Mouse (Mus musculus): ENCODE measurements around the gene Ankdd1b. TPM values are rescaled to one million over a fixed set of nuclear protein-coding genes. Genes with fewer than 3 reads are reported as not detected.

Ankdd1b gene
- total RNA-seq, 2 experiments from 2014 or later = 0.31 TPM; not detected in 1

GRCm38 (mm10) chr13:96418487-96418886 lies 52.5 kb downstream of the Ankdd1b start:
- intact Hi-C loops (cut with DNase I) = no loop called here
- no peak for DNase-seq (ENCODE audit: low spot score in 2 of 2)

- intact Hi-C loops (cut with DNase I) = no loop called here
- DNase-seq (ENCODE audit: low spot score in 2 of 2) = no peak
Measured at GRCm38 (mm10) chr13:96417261-96417813, 53.7 kb downstream of the Ankdd1b start.

GRCm38 (mm10) chr13:96416380-96416779 lies 54.6 kb downstream of the Ankdd1b start:
- DNase-seq (ENCODE audit: low spot score in 2 of 2) = no peak
- intact Hi-C loops (cut with DNase I) = no loop called here

GRCm38 (mm10) chr13:96414384-96414783 lies 56.6 kb downstream of the Ankdd1b start:
- no peak for DNase-seq (ENCODE audit: low spot score in 2 of 2)
- intact Hi-C loops (cut with DNase I) = no loop called here

- intact Hi-C loops (cut with DNase I) = no loop called here
Measured at GRCm38 (mm10) chr13:96408786-96409185, 62.2 kb downstream of the Ankdd1b start.

GRCm38 (mm10) chr13:96407040-96407439 lies 64.0 kb downstream of the Ankdd1b start:
- DNase-seq (ENCODE audit: low spot score in 2 of 2) = peak; percentile 41 to 52
- intact Hi-C loops (cut with DNase I) = no loop called here

More at GRCm38 (mm10) chr13:96408786-96409185, 62.2 kb downstream of the Ankdd1b start:
- no peak for DNase-seq (ENCODE audit: low spot score in 2 of 2)

- intact Hi-C loops (cut with DNase I) = no loop called here
- DNase-seq (ENCODE audit: low spot score in 2 of 2) = peak in 1 of 2 experiments; percentile 63
Measured at GRCm38 (mm10) chr13:96405518-96405917, 65.5 kb downstream of the Ankdd1b start.

- DNase-seq (ENCODE audit: low spot score in 2 of 2) = no peak
- intact Hi-C loops (cut with DNase I) = no loop called here
Measured at GRCm38 (mm10) chr13:96401251-96401650, 69.7 kb downstream of the Ankdd1b start.

- intact Hi-C loops (cut with DNase I) = loop anchor here (5.0 to 10.0 kb wide), 2 partner anchors 257 to 354 kb away; partner anchors contain the start of gene Sv2c
- DNase-seq (ENCODE audit: low spot score in 2 of 2) = no peak
Measured at GRCm38 (mm10) chr13:96389301-96389700, 81.7 kb downstream of the Ankdd1b start.

- DNase-seq (ENCODE audit: low spot score in 2 of 2) = peak; percentile 100
- intact Hi-C loops (cut with DNase I) = loop anchor here (5.0 to 10.0 kb wide), 2 partner anchors 256 to 353 kb away; partner anchors contain the start of gene Sv2c
Measured at GRCm38 (mm10) chr13:96388042-96388888, 82.7 kb downstream of the Ankdd1b start, which contains the start of gene Poc5. Poc5 (plus strand) TSS chr13:96388294.

- intact Hi-C loops (cut with DNase I) = loop anchor here (10.0 kb wide), 1 partner anchor 373 kb away; no protein-coding TSS in a partner anchor
- no peak for DNase-seq (ENCODE audit: low spot score in 2 of 2)
Measured at GRCm38 (mm10) chr13:96377883-96378282, 93.1 kb downstream of the Ankdd1b start.

- no peak for DNase-seq (ENCODE audit: low spot score in 2 of 2)
- intact Hi-C loops (cut with DNase I) = loop anchor here (10.0 kb wide), 1 partner anchor 372 kb away; no protein-coding TSS in a partner anchor
Measured at GRCm38 (mm10) chr13:96376871-96377270, 94.1 kb downstream of the Ankdd1b start.

GRCm38 (mm10) chr13:96375519-96375918 lies 95.5 kb downstream of the Ankdd1b start:
- DNase-seq (ENCODE audit: low spot score in 2 of 2) = peak in 1 of 2 experiments; percentile 23
- intact Hi-C loops (cut with DNase I) = loop anchor here (10.0 kb wide), 1 partner anchor 371 kb away; no protein-coding TSS in a partner anchor

Other genes with a start within 250 kb of the Ankdd1b start
- 10 to 100 TPM; 27.9 to 35.1 TPM for gene Poc5, start 82.9 kb downstream of the Ankdd1b start, total RNA-seq (2021)
- gene Gm17622, start 19.5 kb upstream of the Ankdd1b start, total RNA-seq (2021) = not detected
- gene Polk, start 71.4 kb upstream of the Ankdd1b start, total RNA-seq (2021) = 10 to 100 TPM; 10.1 to 10.5 TPM
- gene Col4a3bp, start 71.4 kb upstream of the Ankdd1b start, total RNA-seq (2021) = 10 to 100 TPM; 56.7 to 57.4 TPM
- gene Hmgcr, start 199.7 kb upstream of the Ankdd1b start, total RNA-seq (2021) = 100 to 1,000 TPM; 218 to 228 TPM